Comparison of ENCODE assay signal across 33 mouse cellular contexts in genomic region chr1:165565283-165565682, GRCm38 (mm10).
DNase-seq lines count a peak whose midpoint lies in the region; ATAC-seq and TF ChIP-seq lines count a peak whose summit lies in the region.
"Had no signal": no experiment of that assay in that cellular context is flagged by ENCODE, and none has a peak within 500 bp of the region (broad histone marks: within the 10 kb centered on the region; RNA-seq: fewer than 3 reads in every experiment).

No protein-coding gene starts in this region.

- peaks cover 5% of the 10 kb centered on the region; the same call in 1 of the 2 replicates for H3K4me1 ChIP-seq in kidney, embryonic 16.5 days (ENCODE audit: insufficient read depth, low read length)
- no peaks in the 10 kb centered on the region for H3K4me1 ChIP-seq in small intestine, adult 2 months (ENCODE audit: control insufficient read depth, insufficient read depth, insufficient read length, low read length)
- H3K4me1 ChIP-seq in heart, embryonic 11.5 days (ENCODE audit: control insufficient read depth, insufficient read depth, low read length), result no peaks in the 10 kb centered on the region
- H3K4me1 ChIP-seq: embryonic facial prominence, embryonic 10.5 days; embryonic facial prominence, embryonic 13.5 days; forebrain, embryonic 13.5 days; heart, embryonic 12.5 days; heart, embryonic 15.5 days; hindbrain, embryonic 10.5 days; hindbrain, embryonic 13.5 days had no signal

- 91% methylated on average over 4 of the region's 4 CpGs for WGBS in kidney, embryonic 16.5 days
- 75% methylated on average over 4 of the region's 4 CpGs for whole genome bisulfite sequencing in small intestine, adult 2 months
- 88% methylated on average over 4 of the region's 4 CpGs for WGBS in heart, embryonic 11.5 days (ENCODE audit: insufficient replicate concordance)

- H3K27me3 ChIP-seq in kidney, embryonic 16.5 days (ENCODE audit: insufficient read depth, low read length), result no peaks in the 10 kb centered on the region
- H3K27me3 ChIP-seq in small intestine, adult 2 months (ENCODE audit: control insufficient read depth, insufficient read depth, low read length), result no peaks in the 10 kb centered on the region
- no peaks in the 10 kb centered on the region for H3K27me3 ChIP-seq in heart, embryonic 11.5 days (ENCODE audit: control insufficient read depth, insufficient read depth, low read length)
- H3K27me3 ChIP-seq: CH12.LX; embryonic facial prominence, embryonic 13.5 days; forebrain, embryonic 13.5 days; heart, embryonic 12.5 days; heart, embryonic 15.5 days; hindbrain, embryonic 13.5 days; Patski had no signal

- no peaks in the 10 kb centered on the region for H3K36me3 ChIP-seq in kidney, embryonic 16.5 days (ENCODE audit: insufficient read depth, low read length)
- H3K36me3 ChIP-seq in small intestine, adult 2 months (ENCODE audit: control insufficient read depth, insufficient read depth, low read length), result no peaks in the 10 kb centered on the region
- H3K36me3 ChIP-seq in heart, embryonic 11.5 days (ENCODE audit: control insufficient read depth, insufficient read depth, low read length), result no peaks in the 10 kb centered on the region
- H3K36me3 ChIP-seq: embryonic facial prominence, embryonic 10.5 days; embryonic facial prominence, embryonic 13.5 days; G1E; heart, embryonic 12.5 days; heart, embryonic 15.5 days; hindbrain, embryonic 10.5 days; hindbrain, embryonic 13.5 days had no signal

- no peak overlapping the region for H3K9ac ChIP-seq in kidney, embryonic 16.5 days (replicated peaks; ENCODE audit: low read length)
- no peak overlapping the region for H3K9ac ChIP-seq in heart, embryonic 11.5 days (ENCODE audit: low read depth, low read length)
- H3K9ac ChIP-seq: embryonic facial prominence, embryonic 13.5 days; forebrain, embryonic 13.5 days; heart, embryonic 12.5 days; heart, embryonic 15.5 days; hindbrain, embryonic 13.5 days had no signal

- intact Hi-C loops in gastrocnemius, postnatal 36 days (cut with DNase I), result no loop called here

- no peaks in the 10 kb centered on the region for H3K9me3 ChIP-seq in kidney, embryonic 16.5 days (ENCODE audit: low read length)
- H3K9me3 ChIP-seq in heart, embryonic 11.5 days (replicated peaks; ENCODE audit: control insufficient read depth, low read length), result no peaks in the 10 kb centered on the region
- H3K9me3 ChIP-seq: embryonic facial prominence, embryonic 10.5 days; embryonic facial prominence, embryonic 13.5 days; forebrain, embryonic 13.5 days; G1E; heart, embryonic 12.5 days; heart, embryonic 15.5 days; hindbrain, embryonic 10.5 days; hindbrain, embryonic 13.5 days had no signal

- no peak overlapping the region for H3K27ac ChIP-seq in kidney, embryonic 16.5 days (ENCODE audit: low read length)
- peak overlapping the region; percentile 18; the same call in 1 of the 2 replicates for H3K27ac ChIP-seq in small intestine, adult 2 months (ENCODE audit: insufficient read depth, low read depth, low read length)
- no peak overlapping the region for H3K27ac ChIP-seq in heart, embryonic 11.5 days (ENCODE audit: low read depth, low read length)
- H3K27ac ChIP-seq: embryonic facial prominence, embryonic 10.5 days; embryonic facial prominence, embryonic 13.5 days; forebrain, embryonic 13.5 days; heart, embryonic 15.5 days; hindbrain, embryonic 10.5 days; hindbrain, embryonic 13.5 days had no signal

- peak; percentile 49 for DNase-seq in kidney, adult 11 months
- DNase-seq in kidney, postnatal 14 days, result no peak
- peak; percentile 50 to 71 for DNase-seq in kidney, adult 8-10 months
- no peak for DNase-seq in kidney, postnatal 4 days
- DNase-seq in gastrocnemius, postnatal 36 days, result no peak
- DNase-seq: adrenal gland, adult 2 months; adrenal gland, postnatal 14 days; B cell, adult 2 months; cerebellum, adult 11 months; cerebellum, adult 2 months; cerebellum, postnatal 10 days; cerebellum, postnatal 36 days; embryo, embryonic 11 days; gastrocnemius, postnatal 10 days; heart, adult 11 months; heart, postnatal 10 days; heart, postnatal 36 days had no signal

- no peak overlapping the region for H3K4me2 ChIP-seq in kidney, embryonic 16.5 days (replicated peaks; ENCODE audit: low read depth, low read length)
- no peak overlapping the region for H3K4me2 ChIP-seq in heart, embryonic 11.5 days
- H3K4me2 ChIP-seq: embryonic facial prominence, embryonic 13.5 days; forebrain, embryonic 13.5 days; heart, embryonic 12.5 days; heart, embryonic 15.5 days; hindbrain, embryonic 13.5 days had no signal

- no peak overlapping the region for H3K4me3 ChIP-seq in kidney, embryonic 16.5 days (ENCODE audit: low read length)
- H3K4me3 ChIP-seq in small intestine, adult 2 months (ENCODE audit: low read depth, low read length), result no peak overlapping the region
- no peak overlapping the region for H3K4me3 ChIP-seq in heart, embryonic 11.5 days (ENCODE audit: low read depth, low read length)
- H3K4me3 ChIP-seq: embryonic facial prominence, embryonic 10.5 days; embryonic facial prominence, embryonic 13.5 days; erythroblast, embryonic 14.5 days; forebrain, embryonic 13.5 days; heart, embryonic 12.5 days; heart, embryonic 15.5 days; hindbrain, embryonic 10.5 days; hindbrain, embryonic 13.5 days had no signal

- no peak for TF ChIP-seq CTCF in small intestine, adult 2 months (IDR thresholded peaks at IDR 0.05; ENCODE audit: extremely low read depth, insufficient read length, insufficient replicate concordance, low read depth, low read length)

- TF ChIP-seq POLR2A in small intestine, adult 2 months (IDR thresholded peaks at IDR 0.05; ENCODE audit: low read depth, low read length), result no peak

- ATAC-seq in kidney, embryonic 16.5 days (ENCODE audit: low FRiP score, low TSS enrichment), result peak; percentile 39; the same call in 1 of the 2 replicates
- ATAC-seq in heart, embryonic 11.5 days (replicated peaks; ENCODE audit: insufficient number of reproducible peaks, low FRiP score, low TSS enrichment), result no peak
- ATAC-seq: forebrain, embryonic 13.5 days; forebrain, embryonic 16.5 days; hindbrain, embryonic 16.5 days; Patski had no signal

Comparison
In these comparisons a context has a peak if more than half of its experiments do, and no peak if none do; other contexts are left out.
1. DNase-seq: peak in kidney, adult 11 months (single experiment) and kidney, adult 8-10 months (2 of 2); none in kidney, postnatal 14 days (single experiment), kidney, postnatal 4 days (0 of 2) and gastrocnemius, postnatal 36 days (0 of 2).